Mouse (Mus musculus) layer of hippocampus, adult 9-11 months (tissue): ENCODE measurements around the gene Galk1.
"Not testable (repeated sequence)": the region's sequence is repeated elsewhere in the genome, so short reads cannot be mapped to it uniquely, and the experiment has no call there.

Experiments used
- DNase-seq: peaks from one replicate; pipeline ENCODE4 v3.0.0; 2022

The Galk1 gene

GRCm38 (mm10) chr11:116030088-116030897 is 17.8 kb upstream of the Galk1 start, which contains the start of gene Unk:
Unk (plus strand) TSS chr11:116030322.
- peak; percentile 99 for DNase-seq

- no peak for DNase-seq
Observed at GRCm38 (mm10) chr11:116029086-116029865, 16.8 kb upstream of the Galk1 start.

- DNase-seq, result no peak
Observed at GRCm38 (mm10) chr11:116028177-116028865, 15.8 kb upstream of the Galk1 start.

GRCm38 (mm10) chr11:116027756-116028155 is 15.2 kb upstream of the Galk1 start, which contains the start of gene H3f3b:
H3f3b (minus strand) TSS chr11:116027962.
- no peak for DNase-seq

GRCm38 (mm10) chr11:116025056-116025845 is 12.7 kb upstream of the Galk1 start:
- DNase-seq, result no peak

- peak; percentile 99 for DNase-seq
Observed at GRCm38 (mm10) chr11:116024356-116024808, 11.9 kb upstream of the Galk1 start.

GRCm38 (mm10) chr11:116023771-116024355 is 11.3 kb upstream of the Galk1 start:
- peak; percentile 88 for DNase-seq

- not testable (repeated sequence) for DNase-seq
Observed at GRCm38 (mm10) chr11:116023074-116023770, 10.7 kb upstream of the Galk1 start.

- no peak for DNase-seq
Observed at GRCm38 (mm10) chr11:116022256-116022780, 9.8 kb upstream of the Galk1 start.

GRCm38 (mm10) chr11:116021328-116022220 is 9.1 kb upstream of the Galk1 start:
- no peak for DNase-seq

- no peak for DNase-seq
Observed at GRCm38 (mm10) chr11:116020519-116020922, 8.0 kb upstream of the Galk1 start.

- no peak for DNase-seq
Observed at GRCm38 (mm10) chr11:116019976-116020411, 7.5 kb upstream of the Galk1 start.

GRCm38 (mm10) chr11:116019360-116019791 is 6.9 kb upstream of the Galk1 start:
- no peak for DNase-seq

- not testable (repeated sequence) for DNase-seq
Observed at GRCm38 (mm10) chr11:116018867-116019266, 6.3 kb upstream of the Galk1 start.

- DNase-seq, result no peak
Observed at GRCm38 (mm10) chr11:116018106-116018505, 5.6 kb upstream of the Galk1 start.

- no peak for DNase-seq
Observed at GRCm38 (mm10) chr11:116014821-116015220, 2.3 kb upstream of the Galk1 start.

GRCm38 (mm10) chr11:116011529-116012261 is 824 bp downstream of the Galk1 start:
- no peak for DNase-seq

GRCm38 (mm10) chr11:116010948-116011347 is 1.6 kb downstream of the Galk1 start:
- DNase-seq, result no peak

GRCm38 (mm10) chr11:116010146-116010545 is 2.4 kb downstream of the Galk1 start:
- DNase-seq, result no peak
